Mouse (Mus musculus): Measurements from ENCODE around the gene Klk1b8.

DNA sequence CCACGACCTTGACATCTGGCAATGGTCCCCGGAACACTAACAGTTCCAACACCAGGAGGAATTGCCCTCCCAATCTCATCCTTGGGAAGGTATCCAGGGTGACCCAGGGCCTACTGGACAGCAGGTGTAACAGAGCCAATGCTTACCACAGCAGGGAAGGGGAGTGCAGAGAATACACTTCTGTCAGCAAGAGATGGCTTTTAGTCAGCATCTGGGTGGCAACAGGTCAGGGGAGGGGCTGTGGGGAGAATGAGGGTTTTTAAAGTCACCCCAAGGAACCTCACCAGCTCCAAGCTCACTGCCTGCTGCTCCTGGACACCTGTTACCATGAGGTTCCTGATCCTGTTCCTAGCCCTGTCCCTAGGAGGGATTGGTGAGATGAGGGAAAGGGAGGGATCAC, at the start of gene Klk1b8:
- TF ChIP-seq CTCF (IDR thresholded peaks at IDR 0.05; ENCODE audit: insufficient read depth, low read depth, low read length) (no peak), POLR2A (IDR thresholded peaks at IDR 0.05; ENCODE audit: insufficient read depth, low read depth, low read length) (no peak)
